Mouse (Mus musculus) layer of hippocampus, adult 11-12 months (tissue): ENCODE measurements around the gene Gpr146.

Experiments used
- DNase-seq: peaks from one replicate; pipeline ENCODE4 v3.0.0; 2022; ENCODE audit warnings: low spot score

The Gpr146 gene

GRCm38 (mm10) chr5:139429818-139430341, 52.4 kb downstream of the Gpr146 start:
- DNase-seq = no peak

- no peak for DNase-seq
These were observed 54.8 kb downstream of the Gpr146 start for GRCm38 (mm10) chr5:139432333-139432732.

- DNase-seq = no peak
These were observed 55.4 kb downstream of the Gpr146 start for GRCm38 (mm10) chr5:139432747-139433508.

GRCm38 (mm10) chr5:139433842-139434568, 56.5 kb downstream of the Gpr146 start:
- DNase-seq = no peak

- peak; percentile 78 for DNase-seq
These were observed 57.4 kb downstream of the Gpr146 start for GRCm38 (mm10) chr5:139434940-139435339.

- DNase-seq = no peak
These were observed 60.3 kb downstream of the Gpr146 start for GRCm38 (mm10) chr5:139437769-139438168.

GRCm38 (mm10) chr5:139438440-139438839, 60.9 kb downstream of the Gpr146 start:
- no peak for DNase-seq

GRCm38 (mm10) chr5:139440451-139440850, 63.0 kb downstream of the Gpr146 start:
- DNase-seq = no peak

GRCm38 (mm10) chr5:139440926-139441725, 63.6 kb downstream of the Gpr146 start:
- no peak for DNase-seq

- no peak for DNase-seq
These were observed 64.2 kb downstream of the Gpr146 start for GRCm38 (mm10) chr5:139441726-139442018.

- DNase-seq = no peak
These were observed 64.9 kb downstream of the Gpr146 start for GRCm38 (mm10) chr5:139442428-139442827.

- no peak for DNase-seq
These were observed 65.5 kb downstream of the Gpr146 start for GRCm38 (mm10) chr5:139442962-139443361.

- DNase-seq = no peak
These were observed 67.8 kb downstream of the Gpr146 start for GRCm38 (mm10) chr5:139445258-139445657.
